Mouse (Mus musculus) right cerebral cortex, adult 2 months (tissue): ENCODE measurements at regions not wholly inside any gene's neighbourhood (a gene's known extent, or its start where the extent isn't known, plus 50 kb on each side); places are given as distances from the start of the nearest gene placed in this dataset.

ENCODE experiments used
- DNase-seq, 2 experiments: peaks; one replicate each; pipeline ENCODE4 v3.0.0; 2021 to 2022; ENCODE audit warnings: low spot score in 2 of 2

DNA sequence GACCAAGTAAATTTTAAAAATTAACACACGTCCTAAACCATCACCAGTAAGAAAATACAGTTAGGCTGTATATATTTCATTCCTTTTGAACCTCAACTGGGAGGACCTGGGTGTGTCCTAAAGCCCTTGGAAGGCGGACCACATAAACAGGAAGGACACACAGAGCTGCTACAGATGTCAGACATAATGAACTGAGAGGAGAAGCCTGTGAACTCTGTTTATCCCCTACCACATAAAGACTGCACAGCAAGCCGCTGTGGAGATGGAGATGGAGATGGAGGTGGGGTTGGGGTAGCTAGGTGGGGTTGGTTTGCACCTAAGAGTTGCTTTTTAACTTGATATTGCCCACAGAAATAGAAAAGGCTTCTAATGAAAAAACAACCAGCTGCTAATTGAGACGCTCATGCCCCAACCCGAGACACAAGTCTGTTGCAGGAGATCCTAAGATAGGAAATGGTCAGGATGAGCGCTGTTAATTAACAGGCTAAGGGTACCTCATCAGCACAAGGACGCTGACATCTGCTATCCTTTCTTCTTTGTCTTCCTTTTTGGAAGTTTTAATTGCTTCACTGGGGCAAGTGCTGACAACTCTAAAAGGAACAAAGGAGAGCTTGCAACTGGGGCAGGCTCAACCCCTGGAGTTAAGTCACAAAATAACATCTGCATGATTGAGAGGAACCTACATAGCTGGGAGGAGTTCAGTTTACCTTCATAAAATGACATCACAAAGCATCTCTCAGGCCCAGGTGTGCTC, 119.3 kb upstream of the Lyplal1 start:
- DNase-seq: no peak

DNA sequence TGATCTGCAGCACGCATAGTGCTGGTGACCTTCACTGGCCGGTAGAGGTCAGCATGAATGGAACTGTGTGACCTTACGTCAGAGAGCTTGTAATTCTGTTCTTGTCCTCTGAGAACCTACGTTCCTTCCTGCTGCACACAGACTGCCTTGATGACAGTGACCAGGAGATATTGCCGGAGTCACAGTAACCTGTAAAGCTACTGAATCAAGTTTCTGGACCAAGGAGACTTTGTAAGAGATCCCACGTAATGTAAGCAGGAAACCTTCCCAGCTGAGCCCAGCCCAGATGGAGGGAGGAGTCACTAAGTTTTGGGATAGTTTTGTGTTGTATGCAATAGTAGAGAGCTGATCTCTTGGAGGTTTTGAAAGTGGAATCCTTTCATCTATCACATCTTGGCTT, 117.4 kb upstream of the Lyplal1 start:
- DNase-seq: no peak

DNA sequence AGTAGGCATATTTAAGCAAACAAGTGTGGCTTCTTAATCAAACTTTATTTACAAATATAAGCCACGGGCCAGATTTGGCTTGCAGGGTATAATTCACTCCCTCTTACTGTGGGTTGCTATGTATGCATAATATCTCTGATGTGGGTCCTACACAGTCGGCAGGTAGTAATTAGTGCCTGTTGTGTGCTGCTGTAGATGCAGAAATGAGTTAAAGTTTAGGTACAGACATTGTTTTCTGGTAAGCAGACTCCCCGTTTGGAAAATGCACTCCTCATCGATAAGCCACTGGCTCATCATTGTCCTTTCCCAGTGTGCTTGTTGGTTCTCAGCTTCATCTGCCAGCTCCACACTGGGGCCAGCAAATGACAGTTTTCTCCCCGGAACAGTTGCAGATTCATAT, 113.4 kb upstream of the Lyplal1 start:
- no peak for DNase-seq

DNA sequence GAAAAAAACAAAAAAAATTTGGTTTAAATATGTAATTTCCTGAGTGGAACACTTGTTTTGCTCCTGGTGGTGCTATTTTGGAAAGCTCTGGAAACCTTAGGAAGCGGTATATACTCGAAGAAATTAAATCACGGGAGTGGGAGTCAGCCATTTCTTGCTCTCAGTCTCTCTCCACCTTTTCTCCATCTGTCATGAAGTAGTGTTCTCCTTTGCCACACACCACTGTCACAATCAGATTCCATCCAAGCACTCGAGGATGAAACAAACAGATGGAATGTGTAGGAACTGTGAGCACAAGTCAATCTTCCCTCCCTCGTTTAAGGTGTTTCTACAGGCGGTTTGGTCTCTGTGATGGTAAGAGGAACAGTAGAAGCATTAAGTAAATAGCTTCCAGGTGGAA, 112.7 kb upstream of the Lyplal1 start:
- peak; percentile 13 to 14 for DNase-seq

DNA sequence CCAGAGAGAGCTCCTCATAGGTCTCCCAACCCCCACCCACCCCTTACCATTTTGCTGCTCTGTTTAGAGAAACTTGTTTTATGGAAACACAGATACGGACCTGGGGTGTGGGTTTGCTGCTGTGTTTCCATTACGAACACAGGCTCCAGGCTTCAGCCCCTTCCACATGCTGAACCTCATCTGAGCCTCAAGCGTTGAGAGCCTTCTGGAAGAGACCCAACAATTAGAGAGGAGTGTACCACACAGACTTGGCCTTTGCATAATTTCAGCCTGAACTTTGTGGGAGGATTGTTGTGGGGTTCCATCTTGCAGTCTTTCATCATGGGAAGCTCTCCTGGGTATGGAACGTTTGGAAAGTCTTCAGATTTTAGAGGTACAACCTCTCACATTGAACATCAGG, 111.3 kb upstream of the Lyplal1 start:
- DNase-seq: no peak

DNA sequence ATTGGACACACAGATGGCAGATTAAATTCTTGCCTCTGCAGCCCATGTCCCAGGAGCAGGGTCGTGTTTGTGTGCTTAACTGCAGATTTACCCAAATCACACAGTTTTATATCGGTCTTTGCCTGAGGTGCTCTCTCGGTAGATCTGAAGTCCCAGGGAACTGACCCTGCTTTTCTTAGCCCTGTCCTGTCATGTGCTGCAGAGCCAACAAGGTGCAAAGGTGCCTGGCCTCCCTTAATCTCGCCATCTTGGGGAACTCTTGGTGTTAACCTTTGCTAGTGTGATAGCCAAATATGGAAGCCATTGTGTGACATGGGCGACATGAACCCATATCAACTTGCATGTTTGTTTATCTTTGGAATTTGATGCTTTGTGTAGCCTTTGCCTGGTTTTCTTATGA, 107.1 kb upstream of the Lyplal1 start:
- no peak for DNase-seq

DNA sequence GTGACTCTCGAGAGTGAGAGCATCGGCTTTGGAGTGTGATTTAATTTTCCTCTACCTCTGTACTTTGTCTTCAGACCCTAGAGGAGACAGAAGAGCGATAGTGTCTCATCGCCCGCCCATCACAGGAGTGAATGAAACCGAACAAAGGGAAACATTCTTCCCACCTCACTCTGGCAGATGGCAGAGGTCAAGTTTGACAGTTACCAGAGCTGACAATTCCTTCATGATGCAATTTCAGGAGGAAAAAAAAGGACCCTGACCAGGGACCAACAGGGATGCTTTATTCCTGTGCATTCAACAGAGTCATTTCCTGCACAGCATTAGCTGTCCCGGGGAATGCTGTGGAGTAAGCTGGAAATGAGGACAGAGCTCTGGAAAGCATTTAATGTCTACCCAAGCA, 106.3 kb upstream of the Lyplal1 start:
- no peak for DNase-seq

DNA sequence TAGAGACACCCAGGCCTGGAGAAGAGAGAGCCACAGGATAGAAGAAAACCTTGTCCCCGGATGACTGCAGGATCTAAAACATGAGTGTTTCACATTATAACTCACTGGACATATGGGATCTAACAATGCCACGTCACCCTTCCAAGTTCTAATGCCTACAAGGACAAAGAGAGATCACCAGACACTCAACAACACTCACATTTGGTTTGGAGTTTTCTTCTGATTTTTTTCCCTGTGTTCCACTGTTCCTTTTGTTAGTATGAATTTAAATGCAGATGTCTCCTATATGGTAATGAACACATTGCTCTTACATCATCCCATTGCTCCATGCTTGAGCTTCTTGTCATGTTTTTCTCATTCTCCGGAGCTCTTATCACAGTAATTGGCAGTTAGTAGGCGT, 101.9 kb upstream of the Lyplal1 start:
- no peak for DNase-seq

DNA sequence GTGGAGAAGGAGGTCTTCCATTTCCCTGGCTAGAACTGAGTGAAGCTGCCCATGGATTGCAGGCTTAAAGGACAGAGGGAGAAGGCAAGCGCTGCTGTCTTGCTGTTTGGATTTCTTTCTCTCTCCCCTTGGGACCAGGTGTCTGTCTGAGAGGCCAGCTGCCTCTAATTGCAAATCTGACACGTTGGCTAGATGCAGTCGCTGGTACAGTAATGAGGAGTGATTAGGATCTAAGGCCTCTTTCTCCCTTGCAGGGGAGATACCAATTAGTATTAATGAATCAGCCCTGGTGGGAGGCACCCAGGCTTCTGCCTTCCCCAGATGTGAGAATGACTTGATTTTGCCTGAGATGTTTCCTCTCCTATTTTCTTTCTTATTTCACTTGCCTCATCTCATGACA, 100.1 kb upstream of the Lyplal1 start:
- no peak for DNase-seq

DNA sequence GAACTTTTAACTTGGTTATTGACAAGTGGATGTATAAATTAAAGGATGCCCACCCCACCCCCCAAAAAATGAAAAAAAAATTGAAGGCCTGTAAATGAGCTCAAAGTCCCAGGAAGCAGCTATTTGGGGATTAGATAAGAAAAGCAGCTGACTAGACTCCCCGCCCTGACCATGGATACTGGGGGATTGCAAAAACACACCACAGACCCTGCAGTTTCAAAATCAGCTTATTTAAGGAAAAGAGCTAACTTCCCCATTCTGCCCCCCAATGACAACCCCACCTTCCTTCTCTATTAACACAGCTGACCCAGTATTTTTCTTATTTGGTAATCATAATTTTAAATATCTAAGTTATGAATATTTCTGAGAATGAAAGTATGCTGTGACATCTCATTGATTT, 87.0 kb upstream of the Lyplal1 start:
- no peak for DNase-seq

DNA sequence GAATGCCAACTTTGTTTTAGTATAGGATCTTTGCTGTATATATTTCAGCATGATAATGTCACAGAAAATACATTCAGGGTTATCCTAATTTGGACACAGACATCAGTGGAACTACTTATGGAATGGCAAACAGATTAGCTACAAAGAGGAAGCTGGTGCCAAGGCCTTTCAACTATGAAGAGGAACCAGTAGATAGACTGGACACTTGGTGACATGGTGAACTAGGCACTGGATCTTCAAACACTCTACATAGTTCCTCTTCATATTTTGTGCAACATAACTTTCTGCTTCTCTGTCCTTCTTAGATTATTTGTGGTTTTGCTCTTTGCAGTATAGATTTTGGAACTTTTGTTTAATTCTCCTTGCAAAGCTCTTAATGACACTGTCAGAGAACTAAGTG, 85.4 kb upstream of the Lyplal1 start:
- no peak for DNase-seq

DNA sequence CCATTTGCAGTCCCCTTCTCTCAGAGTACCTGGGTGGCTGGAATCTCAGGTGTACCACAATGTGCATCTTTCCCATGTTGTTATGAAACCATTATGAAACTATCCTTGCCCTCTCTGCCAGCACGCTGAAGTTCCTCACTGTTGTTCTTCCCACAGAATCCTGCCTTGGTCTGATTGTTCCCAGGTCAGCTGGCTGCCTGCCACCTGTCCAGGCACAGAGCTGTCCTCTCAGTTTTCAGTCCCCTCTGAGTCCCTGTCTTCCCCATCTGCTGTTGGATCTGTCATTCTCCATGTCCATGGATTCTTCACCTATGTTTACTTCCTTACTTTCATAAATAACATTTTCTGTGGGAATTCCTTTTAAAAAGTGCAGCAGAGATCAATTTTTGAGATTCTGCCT, 81.3 kb upstream of the Lyplal1 start:
- no peak for DNase-seq

DNA sequence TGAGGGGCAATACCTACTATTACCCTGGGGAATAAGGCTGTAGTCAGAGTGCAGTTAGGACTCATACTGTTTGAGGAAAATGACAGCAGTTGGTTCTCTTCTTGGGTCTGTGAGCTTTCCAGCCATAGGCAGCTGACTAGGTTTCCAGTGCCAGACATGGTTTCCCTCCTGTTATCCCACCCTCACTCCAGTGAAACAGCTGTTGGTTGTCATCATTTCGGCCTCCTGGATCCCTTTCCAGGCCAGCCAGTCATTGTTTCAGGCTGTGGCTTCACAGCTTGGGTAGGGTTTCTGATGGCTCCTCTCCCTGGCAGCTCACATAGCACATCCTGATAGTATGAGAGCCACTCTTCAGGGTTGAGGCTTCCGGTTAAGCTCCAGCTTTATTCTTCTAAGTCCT, 79.9 kb upstream of the Lyplal1 start:
- DNase-seq: no peak

DNA sequence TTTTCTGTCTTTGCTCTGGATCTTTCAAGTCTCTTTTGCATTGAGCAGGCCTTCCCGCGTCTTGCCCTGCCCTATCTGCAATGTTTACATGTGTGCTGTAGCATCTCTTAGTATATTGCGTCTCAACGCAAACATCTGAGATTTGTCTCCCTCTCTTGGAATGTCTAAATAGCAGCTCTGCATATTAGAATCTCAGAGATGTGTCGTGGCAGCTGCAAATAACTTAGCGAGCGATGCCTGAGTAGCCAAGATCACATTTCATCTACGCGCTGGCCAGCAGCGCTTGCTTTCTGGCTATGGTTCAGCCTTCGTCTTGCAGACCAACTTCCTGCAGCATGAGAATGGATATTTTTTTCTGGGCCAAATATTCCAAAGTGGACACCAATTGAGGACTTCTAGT, 72.3 kb upstream of the Lyplal1 start:
- DNase-seq: no peak

DNA sequence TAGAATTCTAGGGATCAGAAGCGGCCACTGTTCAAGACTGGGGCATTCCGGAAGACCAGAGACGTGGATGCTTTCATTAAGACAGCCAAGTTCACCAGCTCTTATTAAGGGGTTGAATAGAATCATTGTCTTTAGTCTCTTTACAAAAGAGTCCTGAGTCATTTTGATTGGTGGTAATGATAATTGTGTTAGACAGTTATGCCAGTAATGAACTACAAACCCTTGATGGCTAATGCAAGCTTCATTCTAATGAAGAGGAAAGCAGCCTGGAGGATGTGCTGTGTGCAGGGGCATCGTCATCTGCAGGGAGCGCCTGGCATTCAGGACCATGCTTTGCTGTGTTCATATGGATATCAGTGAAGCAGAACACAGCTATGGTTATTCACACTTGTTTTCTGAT, 70.3 kb upstream of the Lyplal1 start:
- DNase-seq: no peak

DNA sequence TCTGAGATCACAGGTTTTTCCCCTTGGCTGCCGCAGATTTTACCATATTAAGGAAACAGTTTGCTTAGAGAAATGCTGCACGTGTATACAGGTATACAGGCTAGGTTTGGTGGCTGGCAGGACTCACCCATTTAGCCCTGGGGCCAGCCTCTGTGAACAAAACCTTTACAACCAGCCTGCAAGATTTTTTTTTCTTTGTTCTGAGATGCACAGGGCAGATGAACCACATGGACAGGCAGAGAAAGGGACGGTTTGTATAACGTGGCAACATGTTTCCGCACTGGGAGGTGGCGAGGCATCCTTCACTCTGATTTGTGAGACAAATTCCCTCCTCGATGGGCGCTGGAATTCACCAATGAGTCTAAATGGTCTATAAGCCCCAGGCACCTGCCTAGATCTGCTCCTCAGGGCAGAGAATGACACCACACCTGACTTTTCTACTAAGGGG, 66.1 kb upstream of the Lyplal1 start:
- DNase-seq: no peak

DNA sequence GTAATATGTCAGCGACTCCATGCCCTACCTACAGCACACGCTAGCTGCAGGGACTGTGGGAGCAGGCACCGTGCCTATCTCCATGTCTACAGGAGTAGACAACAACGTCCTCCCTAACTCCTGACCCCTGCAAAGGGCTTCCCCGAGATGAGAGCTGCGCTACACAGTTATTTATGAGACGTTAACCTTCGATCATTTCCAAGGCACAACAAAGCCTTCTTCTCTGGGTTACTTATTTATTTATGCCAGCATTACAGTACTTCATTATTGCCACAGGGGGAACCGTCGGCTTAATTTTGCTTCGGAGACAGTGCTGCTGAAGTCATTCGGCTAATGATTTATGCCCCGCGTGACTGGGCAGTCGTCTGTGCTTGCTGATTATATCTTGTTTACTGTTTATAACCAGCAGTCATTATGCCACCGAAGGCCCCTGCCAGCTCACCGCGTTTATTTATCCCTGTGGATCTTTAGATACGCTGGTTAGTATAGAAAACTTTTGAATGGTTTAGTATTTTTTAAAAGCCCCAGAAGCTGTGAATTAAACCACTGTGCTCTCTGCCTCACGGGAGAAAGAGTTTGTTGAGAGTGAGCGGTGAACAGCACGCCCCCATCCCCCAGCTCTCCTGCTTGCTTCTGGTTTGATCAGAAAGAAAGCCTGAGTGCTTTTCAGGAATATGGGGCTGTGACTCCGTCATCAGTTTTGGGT, 65.5 kb upstream of the Lyplal1 start:
- DNase-seq: peak; percentile 35 to 46

DNA sequence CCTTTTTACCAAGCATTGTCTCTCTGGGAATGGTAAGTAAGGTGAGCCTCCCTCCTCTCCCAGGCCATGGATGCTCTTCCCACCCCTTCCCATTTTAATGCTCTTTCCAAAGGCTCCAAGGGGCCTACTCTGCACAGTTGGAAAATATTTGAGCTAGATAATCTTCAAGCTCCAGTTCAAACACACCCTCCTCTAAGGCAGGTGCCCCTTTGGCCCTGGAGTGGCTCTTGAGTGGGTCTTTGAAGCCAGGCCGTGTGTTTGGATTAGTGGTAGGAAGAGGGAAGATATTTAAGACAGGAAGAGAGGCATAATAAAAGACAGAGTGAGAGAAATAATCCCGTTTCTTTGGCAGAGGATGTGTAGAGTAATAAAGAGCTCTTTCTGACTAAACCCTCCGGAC, 59.9 kb upstream of the Lyplal1 start:
- no peak for DNase-seq

DNA sequence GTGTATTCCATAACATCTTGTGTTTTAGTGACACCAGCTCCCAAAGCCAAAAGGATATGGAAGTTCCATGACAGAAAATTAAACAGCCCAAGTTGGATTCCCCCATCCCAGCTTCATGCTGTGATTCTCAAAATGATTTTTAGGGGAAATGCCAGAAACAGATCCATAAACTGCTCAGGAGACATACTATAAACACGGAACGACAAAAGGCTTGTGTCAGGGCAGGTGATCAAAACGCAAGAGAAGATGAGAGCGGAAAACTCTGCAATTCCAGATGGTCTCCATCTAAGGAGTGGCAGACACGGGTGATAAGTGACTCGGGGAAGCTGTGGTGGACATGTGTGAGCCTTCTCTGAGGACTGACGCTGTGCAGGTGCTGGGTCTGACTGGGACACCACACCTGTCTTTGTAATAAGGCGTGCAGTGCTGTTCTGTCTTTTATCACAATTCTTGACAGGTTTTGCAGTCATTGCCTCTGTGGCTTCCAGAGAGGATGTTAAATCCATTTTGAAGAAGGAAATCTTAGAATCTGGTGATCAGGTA, 56.4 kb upstream of the Lyplal1 start:
- DNase-seq: no peak

DNA sequence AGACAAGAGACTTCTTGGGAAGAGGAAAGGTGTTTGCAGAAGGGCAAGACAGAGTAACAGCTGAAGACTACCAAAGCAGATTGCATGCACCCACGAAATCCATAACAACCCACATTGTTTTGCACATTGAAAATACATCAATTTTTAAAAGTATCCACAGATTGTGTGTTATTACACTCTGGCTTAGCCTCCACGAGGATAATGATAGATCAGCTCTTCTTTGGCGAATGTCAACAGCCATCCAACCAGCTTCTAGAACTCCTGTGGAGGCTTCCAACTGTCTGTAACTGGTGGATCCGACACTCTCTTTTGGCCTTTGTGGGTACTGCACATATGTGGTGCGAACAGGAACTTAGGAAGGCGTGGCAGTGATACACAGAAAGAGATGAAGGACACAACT, 54.6 kb upstream of the Lyplal1 start:
- no peak for DNase-seq
